Mouse (Mus musculus) stomach, embryonic 16.5 days (tissue): Measurements from ENCODE around the gene Mak. TPM values are rescaled to one million over a fixed set of nuclear protein-coding genes. Genes with fewer than 3 reads are reported as not detected.
"Not testable (repeated sequence)": the region's sequence is repeated elsewhere in the genome, so short reads cannot be mapped to it uniquely, and the experiment has no call there.

Experiments
- ATAC-seq: fragments of 200-750 bp; cut with Nextera tagmentation; 2 replicates; pipeline ENCODE4 v1.8.0; 2017; ENCODE audit warnings: moderate number of reproducible peaks, moderate TSS enrichment; ENCODE audit not compliant: insufficient read depth, low FRiP score
- H3K27ac ChIP-seq: fragments of 300-500 bp; sonication (generic); 2 replicates; pipeline ENCODE4 v1.5.1; 2014; ENCODE audit warnings: low read length
- H3K27me3 ChIP-seq: fragments of 300-500 bp; sonication (generic); 2 replicates; pipeline ENCODE4 v1.6.1; 2014; ENCODE audit warnings: low read length, control low read depth, mixed read lengths; ENCODE audit not compliant: control insufficient read depth, insufficient read depth
- H3K36me3 ChIP-seq: fragments of 300-500 bp; sonication (generic); 2 replicates; pipeline ENCODE4 v1.6.1; 2014; ENCODE audit warnings: low read length; ENCODE audit not compliant: control insufficient read depth, insufficient read depth
- H3K4me1 ChIP-seq: fragments of 300-500 bp; sonication (generic); 2 replicates; pipeline ENCODE4 v1.6.1; 2014; ENCODE audit warnings: low read length, control low read depth, mixed read lengths; ENCODE audit not compliant: control insufficient read depth, insufficient read depth
- H3K4me2 ChIP-seq: fragments of 300-500 bp; sonication (generic); 2 replicates; pipeline ENCODE4 v1.6.1; 2014; ENCODE audit warnings: low read depth, low read length, mixed read lengths
- H3K4me3 ChIP-seq: fragments of 300-500 bp; sonication (generic); replicated peaks from 2 replicates; pipeline ENCODE4 v1.5.1; 2014; ENCODE audit warnings: mild to moderate bottlenecking, low read length
- H3K9ac ChIP-seq: fragments of 300-500 bp; sonication (generic); 2 replicates; pipeline ENCODE4 v1.6.1; 2014; ENCODE audit warnings: low read length
- H3K9me3 ChIP-seq: fragments of 300-500 bp; sonication (generic); replicated peaks from 2 replicates; pipeline ENCODE4 v1.6.1; 2016; ENCODE audit warnings: low read length, control low read depth; ENCODE audit not compliant: control insufficient read depth
- WGBS: fragments of 180-500 bp; shearing (Covaris S2); extraction: QIAGEN DNeasy Blood & Tissue Kit; methylation state at CpG from one replicate; pipeline ENCODE4 v1.1.7; 2014; 5-methylcytosine and 5-hydroxymethylcytosine counted together
- polyA plus RNA-seq: library from polyadenylated mRNA; unstranded; fragments of >200 nt; fragmentation: Nextera tagmentation; extraction: Ambion mirVana; gene quantifications from 2 replicates; pipeline ENCODE4 v1.2.1, GENCODE M21; 2015

Mak gene
- polyA plus RNA-seq, 1 experiment from 2014 or later, result 0.49 TPM

- Histone ChIP-seq H3K27me3 (no peaks in the 10 kb centered on the region), H3K4me1 (peaks cover 14% of the 10 kb centered on the region), H3K4me2 (peak within 1 kb of the TSS; percentile 81), H3K27ac (peak within 1 kb of the TSS; percentile 95), H3K4me3 (peak within 1 kb of the TSS; percentile 69), H3K9me3 (no peaks in the 10 kb centered on the region), H3K36me3 (peaks cover 13% of the 10 kb centered on the region; the same call in 1 of the 2 replicates), H3K9ac (peak within 1 kb of the TSS; percentile 82)
- peak; percentile 98 for ATAC-seq
- under 1% methylated on average over 43 of the region's 43 CpGs for WGBS
Observed at GRCm38 (mm10) chr13:41015829-41016634, 63.5 kb downstream of the Mak start, which contains the start of gene Tmem14c. Tmem14c (plus strand) TSS chr13:41016292.

DNA sequence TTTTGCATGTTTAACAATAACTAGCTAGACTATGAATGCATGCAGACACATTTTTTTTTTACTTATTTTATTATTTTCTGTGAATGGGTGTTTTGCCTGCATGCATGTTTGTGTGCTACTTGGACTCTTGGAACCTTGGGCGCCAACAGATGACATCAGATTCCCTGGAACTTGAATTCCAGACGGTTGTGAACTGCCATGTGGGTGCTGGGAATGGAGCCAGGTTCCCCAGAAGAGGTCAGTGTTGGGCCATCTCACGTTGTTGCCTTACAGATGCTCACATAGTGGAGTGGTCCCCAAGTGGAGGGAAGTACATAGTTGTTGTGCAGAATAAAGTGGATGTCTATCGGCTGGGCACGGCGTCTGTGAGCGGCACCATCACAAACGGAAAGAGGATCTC lies 70.6 kb downstream of the Mak start:
- no peak for ATAC-seq
- Histone ChIP-seq H3K27me3 (no peaks in the 10 kb centered on the region), H3K4me3 (no peak overlapping the region), H3K4me1 (no peaks in the 10 kb centered on the region), H3K9ac (no peak overlapping the region), H3K27ac (no peak overlapping the region), H3K36me3 (peaks cover 47% of the 10 kb centered on the region), H3K9me3 (no peaks in the 10 kb centered on the region), H3K4me2 (no peak overlapping the region)
- WGBS, result 81% methylated on average over 8 of the region's 8 CpGs

DNA sequence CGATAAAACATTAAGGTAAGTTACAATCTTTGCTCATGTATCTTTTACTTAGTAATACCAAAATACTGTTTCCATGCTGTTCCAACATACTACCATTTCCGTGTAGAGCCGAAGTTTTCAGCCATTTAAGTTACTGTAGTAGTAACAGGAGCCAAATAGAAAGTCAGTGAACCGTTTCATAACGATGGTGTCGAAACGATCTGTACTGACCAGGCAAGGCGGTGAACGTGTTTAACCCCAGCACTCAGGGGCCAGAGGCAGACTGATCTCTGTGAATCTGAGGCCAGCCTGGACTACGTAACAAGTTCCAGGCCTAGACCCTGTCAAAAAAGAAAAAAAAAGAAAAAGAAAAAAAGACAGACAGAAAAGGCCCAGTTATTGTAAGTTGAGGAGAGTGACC lies 71.2 kb downstream of the Mak start:
- H3K4me3 ChIP-seq, result no peak overlapping the region
- no peaks in the 10 kb centered on the region for H3K4me1 ChIP-seq
- peaks cover 47% of the 10 kb centered on the region for H3K36me3 ChIP-seq
- WGBS, result 94% methylated on average over 10 of the region's 10 CpGs
- H3K9me3 ChIP-seq, result no peaks in the 10 kb centered on the region
- H3K27ac ChIP-seq, result no peak overlapping the region
- no peak overlapping the region for H3K9ac ChIP-seq
- ATAC-seq, result no peak
- no peaks in the 10 kb centered on the region for H3K27me3 ChIP-seq
- H3K4me2 ChIP-seq, result no peak overlapping the region

GRCm38 (mm10) chr13:41006244-41006643 lies 73.3 kb downstream of the Mak start:
- ATAC-seq, result no peak
- 96% methylated on average over 4 of the region's 4 CpGs for WGBS
- Histone ChIP-seq H3K36me3 (peaks cover 39% of the 10 kb centered on the region), H3K4me3 (no peak overlapping the region), H3K4me1 (peaks cover 7% of the 10 kb centered on the region; the same call in 1 of the 2 replicates), H3K9me3 (no peaks in the 10 kb centered on the region), H3K9ac (no peak overlapping the region), H3K4me2 (no peak overlapping the region), H3K27ac (no peak overlapping the region), H3K27me3 (no peaks in the 10 kb centered on the region)

GRCm38 (mm10) chr13:41002001-41002400 lies 77.5 kb downstream of the Mak start:
- Histone ChIP-seq H3K4me3 (peak overlapping the region; percentile 23), H3K4me1 (peaks cover 14% of the 10 kb centered on the region), H3K9ac (no peak overlapping the region), H3K4me2 (peak overlapping the region; percentile 90), H3K36me3 (peaks cover 9% of the 10 kb centered on the region; the same call in 1 of the 2 replicates), H3K9me3 (no peaks in the 10 kb centered on the region), H3K27ac (no peak overlapping the region), H3K27me3 (no peaks in the 10 kb centered on the region)
- WGBS, result 80% methylated on average over 5 of the region's 5 CpGs
- ATAC-seq, result no peak

DNA sequence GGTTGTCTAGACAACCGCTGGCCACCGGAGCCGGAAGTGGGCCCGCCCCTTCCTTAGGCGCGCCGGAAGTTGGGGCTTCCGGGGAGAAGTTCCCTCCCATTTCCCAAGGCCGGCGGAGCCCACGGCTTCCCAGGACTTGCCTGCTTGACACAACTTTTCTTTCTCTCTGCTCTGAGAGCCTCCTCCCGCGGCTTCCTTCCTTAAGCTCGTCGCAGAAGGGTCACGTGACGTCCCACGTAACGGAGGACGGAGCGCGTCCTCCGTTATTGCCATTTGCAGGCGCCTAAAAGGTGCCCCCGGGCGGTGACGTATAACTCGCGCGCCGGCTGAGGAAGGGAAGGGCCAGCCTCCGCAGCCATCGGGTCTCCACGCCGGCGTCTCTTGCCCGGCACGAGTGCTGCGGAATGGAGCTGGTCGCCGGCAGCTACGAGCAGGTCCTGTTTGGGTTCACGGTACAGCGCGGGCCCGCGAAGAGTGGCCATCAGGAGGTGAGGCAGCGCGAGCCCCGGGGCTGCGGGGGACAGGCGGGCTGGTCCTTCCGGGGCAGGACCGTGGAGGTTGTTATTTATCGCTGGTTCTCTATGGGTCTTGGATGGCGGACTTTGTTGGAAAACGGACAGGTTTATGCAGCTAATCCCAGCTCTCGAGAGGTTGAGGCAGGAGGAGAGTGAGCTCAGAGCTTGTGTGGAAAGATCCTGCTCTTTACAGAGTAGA lies 78.4 kb downstream of the Mak start, which contains the start of gene Pak1ip1:
TSS of gene Pak1ip1 (plus strand) at position 98 of the 714 bp plus-strand sequence.
- under 1% methylated on average over 58 of the region's 58 CpGs for WGBS
- peak; percentile 96 for ATAC-seq

DNA sequence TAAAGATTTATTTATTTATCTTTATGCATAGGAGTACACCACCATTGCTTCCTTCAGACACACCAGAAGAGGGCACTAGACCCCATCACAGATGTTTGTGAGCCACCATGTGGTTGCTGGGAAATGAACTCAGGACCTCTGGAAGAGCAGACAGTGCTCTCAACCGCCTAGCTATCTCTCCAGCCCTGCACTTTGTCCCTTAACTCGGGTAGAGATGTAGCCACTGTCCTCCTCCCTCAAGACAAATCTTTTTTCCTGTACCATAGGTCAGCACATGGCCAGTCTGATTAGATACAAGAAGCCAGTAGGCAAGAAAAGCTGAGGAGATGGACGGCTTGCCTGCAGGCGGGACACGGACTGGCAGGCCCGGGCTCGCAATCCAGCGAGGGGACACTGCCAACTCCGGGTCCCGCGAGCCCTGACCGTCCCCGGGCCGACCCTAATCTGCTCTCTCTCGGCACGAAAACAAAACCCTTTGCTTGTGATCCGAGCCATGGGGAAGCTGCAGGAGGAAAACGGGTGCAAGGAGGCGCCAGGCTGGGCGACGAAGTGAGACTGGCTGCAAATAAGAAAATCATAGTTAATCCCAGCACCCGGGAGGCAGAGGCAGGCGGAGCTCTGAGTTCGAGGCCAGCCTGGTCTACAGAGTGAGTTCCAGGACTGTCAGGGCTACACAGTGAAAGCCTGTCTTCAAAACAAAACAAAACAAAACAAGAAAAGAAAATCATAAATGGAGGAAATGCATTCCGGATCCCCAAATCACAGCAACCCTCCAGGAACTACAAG lies 79.2 kb downstream of the Mak start:
- ATAC-seq, result peak; percentile 22; the same call in 1 of the 2 replicates
- Histone ChIP-seq H3K9ac (peak overlapping the region; percentile 95), H3K27me3 (no peaks in the 10 kb centered on the region), H3K4me2 (peak overlapping the region; percentile 83), H3K36me3 (no peaks in the 10 kb centered on the region), H3K4me3 (peak overlapping the region; percentile 100), H3K27ac (peak overlapping the region; percentile 100), H3K9me3 (no peaks in the 10 kb centered on the region), H3K4me1 (peaks cover 15% of the 10 kb centered on the region)
- under 1% methylated on average over 25 of the region's 25 CpGs for WGBS

More for the DNA sequence above, 78.4 kb downstream of the Mak start, which contains the start of gene Pak1ip1:
- Histone ChIP-seq H3K4me2 (peak within 1 kb of the TSS; percentile 90), H3K9me3 (no peaks in the 10 kb centered on the region), H3K9ac (peak within 1 kb of the TSS; percentile 95), H3K36me3 (peaks cover 7% of the 10 kb centered on the region; the same call in 1 of the 2 replicates), H3K4me3 (peak within 1 kb of the TSS; percentile 100), H3K27me3 (no peaks in the 10 kb centered on the region), H3K4me1 (peaks cover 14% of the 10 kb centered on the region), H3K27ac (peak within 1 kb of the TSS; percentile 100)

GRCm38 (mm10) chr13:40998537-40998936 lies 81.0 kb downstream of the Mak start:
- H3K27ac ChIP-seq, ATAC-seq, H3K36me3 ChIP-seq, H3K27me3 ChIP-seq, H3K9me3 ChIP-seq, H3K4me3 ChIP-seq, H3K4me2 ChIP-seq, H3K9ac ChIP-seq: not testable (repeated sequence)
- WGBS, result 81% methylated on average over 5 of the region's 5 CpGs
- H3K4me1 ChIP-seq, result peaks cover 21% of the 10 kb centered on the region
